Mouse (Mus musculus): ENCODE results near the gene Clrn3.

- TF ChIP-seq EP300 (IDR thresholded peaks at IDR 0.05; ENCODE audit: low read length) (no peak), MAFK (IDR thresholded peaks at IDR 0.05; ENCODE audit: insufficient replicate concordance, low read length) (no peak), CTCF (conservative IDR thresholded peaks at IDR 0.05 in 1 of 2, IDR thresholded peaks at IDR 0.05 in 1 of 2; ENCODE audit: low read depth in 2 of 2, low read length in 2 of 2) (no peak), POLR2A (IDR thresholded peaks at IDR 0.05; ENCODE audit: low read depth, low read length) (no peak), TCF12 (IDR thresholded peaks at IDR 0.05; ENCODE audit: low read depth, low read length) (no peak)
Observed at GRCm38 (mm10) chr7:135508602-135509001, 19.9 kb downstream of the Clrn3 start.
